Mouse (Mus musculus): ENCODE data around the gene Olfm1. TPM values are rescaled to one million over a fixed set of nuclear protein-coding genes. Genes with fewer than 3 reads are reported as not detected.

The Olfm1 gene
- polyA plus RNA-seq, 1 experiment from 2014 or later: 377 TPM

DNA sequence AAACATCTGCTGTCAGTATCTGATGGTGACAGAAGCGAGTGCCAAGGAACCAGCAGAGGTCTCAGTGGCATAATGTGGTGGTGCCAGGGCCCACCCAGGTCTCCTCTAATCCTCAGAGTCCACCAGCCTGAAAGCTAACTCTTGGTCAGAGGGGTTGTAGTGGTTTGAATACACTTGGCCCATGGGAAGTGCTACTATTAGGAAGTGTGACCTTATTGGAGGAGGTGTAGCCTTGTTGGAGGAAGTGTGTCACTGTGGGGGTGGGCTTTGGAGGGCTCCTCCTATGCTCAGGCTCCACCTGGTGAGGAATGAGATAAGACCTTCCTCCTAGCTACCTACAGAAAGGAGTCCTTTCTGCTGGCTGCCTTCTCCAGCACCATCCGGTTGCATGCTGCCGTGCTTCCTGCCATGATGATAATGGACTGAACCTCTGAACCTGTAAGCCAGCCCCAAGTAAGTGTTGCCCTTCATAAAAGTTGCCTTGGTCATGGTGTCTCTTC is 75.0 kb downstream of the Olfm1 start:
- H3K27me3 ChIP-seq (ENCODE audit: control insufficient read depth, insufficient read depth, low read length): no peaks in the 10 kb centered on the region
- no peaks in the 10 kb centered on the region for H3K36me3 ChIP-seq (replicated peaks; ENCODE audit: control insufficient read depth, insufficient read depth)
- WGBS: 86% methylated on average over 3 of the region's 3 CpGs
- H3K4me2 ChIP-seq (replicated peaks): no peak overlapping the region
- peaks cover 8% of the 10 kb centered on the region; the same call in 1 of the 2 replicates for H3K4me1 ChIP-seq (replicated peaks; ENCODE audit: control insufficient read depth, insufficient read depth, low read length)
- no peak overlapping the region for H3K4me3 ChIP-seq (replicated peaks; ENCODE audit: low read length)
- H3K9ac ChIP-seq: no peak overlapping the region
- no peak overlapping the region for H3K27ac ChIP-seq
- no peak for DNase-seq (ENCODE audit: low spot score)
- ATAC-seq (ENCODE audit: low FRiP score): no peak
- H3K9me3 ChIP-seq (ENCODE audit: control insufficient read depth, low read length): no peaks in the 10 kb centered on the region

- H3K27ac ChIP-seq: peak overlapping the region; percentile 50; the same call in 1 of the 2 replicates
- no peaks in the 10 kb centered on the region for H3K27me3 ChIP-seq (ENCODE audit: control insufficient read depth, insufficient read depth, low read length)
- H3K36me3 ChIP-seq (replicated peaks; ENCODE audit: control insufficient read depth, insufficient read depth): no peaks in the 10 kb centered on the region
- ATAC-seq (ENCODE audit: low FRiP score): no peak
- H3K4me2 ChIP-seq (replicated peaks): no peak overlapping the region
- peak; percentile 55 for DNase-seq (ENCODE audit: low spot score)
- no peak overlapping the region for H3K9ac ChIP-seq
- 7% methylated on average over 4 of the region's 4 CpGs for WGBS
- H3K4me1 ChIP-seq (replicated peaks; ENCODE audit: control insufficient read depth, insufficient read depth, low read length): peaks cover 8% of the 10 kb centered on the region; the same call in 1 of the 2 replicates
- no peaks in the 10 kb centered on the region for H3K9me3 ChIP-seq (ENCODE audit: control insufficient read depth, low read length)
- no peak overlapping the region for H3K4me3 ChIP-seq (replicated peaks; ENCODE audit: low read length)
Observed at GRCm38 (mm10) chr2:28270561-28270960, 77.8 kb downstream of the Olfm1 start.

GRCm38 (mm10) chr2:28272218-28272965 is 79.6 kb downstream of the Olfm1 start:
- Histone ChIP-seq H3K9me3 (ENCODE audit: control insufficient read depth, low read length) (no peaks in the 10 kb centered on the region), H3K9ac (no peak overlapping the region), H3K27ac (peak overlapping the region; percentile 35; the same call in 1 of the 2 replicates), H3K4me2 (replicated peaks) (no peak overlapping the region), H3K27me3 (ENCODE audit: control insufficient read depth, insufficient read depth, low read length) (no peaks in the 10 kb centered on the region), H3K4me3 (replicated peaks; ENCODE audit: low read length) (no peak overlapping the region), H3K4me1 (replicated peaks; ENCODE audit: control insufficient read depth, insufficient read depth, low read length) (peaks cover 8% of the 10 kb centered on the region; the same call in 1 of the 2 replicates), H3K36me3 (replicated peaks; ENCODE audit: control insufficient read depth, insufficient read depth) (no peaks in the 10 kb centered on the region)
- 72% methylated on average over 11 of the region's 11 CpGs for WGBS
- no peak for DNase-seq (ENCODE audit: low spot score)
- no peak for ATAC-seq (ENCODE audit: low FRiP score)

- Histone ChIP-seq H3K4me2 (replicated peaks) (no peak overlapping the region), H3K36me3 (replicated peaks; ENCODE audit: control insufficient read depth, insufficient read depth) (no peaks in the 10 kb centered on the region), H3K9me3 (ENCODE audit: control insufficient read depth, low read length) (no peaks in the 10 kb centered on the region), H3K27ac (no peak overlapping the region), H3K4me3 (replicated peaks; ENCODE audit: low read length) (no peak overlapping the region), H3K4me1 (replicated peaks; ENCODE audit: control insufficient read depth, insufficient read depth, low read length) (peaks cover 8% of the 10 kb centered on the region; the same call in 1 of the 2 replicates), H3K27me3 (ENCODE audit: control insufficient read depth, insufficient read depth, low read length) (no peaks in the 10 kb centered on the region), H3K9ac (no peak overlapping the region)
- WGBS: 82% methylated on average over 5 of the region's 5 CpGs
- DNase-seq (ENCODE audit: low spot score): no peak
- no peak for ATAC-seq (ENCODE audit: low FRiP score)
Observed at GRCm38 (mm10) chr2:28274006-28274405, 81.2 kb downstream of the Olfm1 start.

DNA sequence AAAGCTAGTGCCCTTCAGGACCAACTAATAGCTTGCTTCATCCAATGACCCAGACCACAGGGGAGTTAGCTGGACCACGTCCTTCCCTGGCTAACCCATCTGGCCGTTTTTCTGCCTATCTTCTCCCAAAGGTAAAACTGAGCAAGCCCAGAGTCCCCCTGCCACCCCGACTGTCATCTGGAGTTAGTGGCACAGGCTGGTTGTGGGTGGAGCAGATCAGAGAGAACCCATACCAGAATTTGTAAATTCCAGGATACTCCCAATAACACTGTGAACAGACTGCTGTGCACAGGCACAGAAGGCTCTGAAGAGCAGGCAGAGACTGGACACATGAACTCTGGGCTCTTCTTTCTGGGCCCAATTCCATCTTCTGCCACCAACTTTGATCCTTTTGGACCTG is 82.6 kb downstream of the Olfm1 start:
- no peak for DNase-seq (ENCODE audit: low spot score)
- H3K36me3 ChIP-seq (replicated peaks; ENCODE audit: control insufficient read depth, insufficient read depth): no peaks in the 10 kb centered on the region

GRCm38 (mm10) chr2:28278150-28278549 is 85.4 kb downstream of the Olfm1 start:
- H3K27ac ChIP-seq: no peak overlapping the region
- no peak overlapping the region for H3K4me2 ChIP-seq (replicated peaks)
- no peaks in the 10 kb centered on the region for H3K36me3 ChIP-seq (replicated peaks; ENCODE audit: control insufficient read depth, insufficient read depth)
- no peaks in the 10 kb centered on the region for H3K27me3 ChIP-seq (ENCODE audit: control insufficient read depth, insufficient read depth, low read length)
- WGBS: 11% methylated on average over 7 of the region's 7 CpGs
- no peaks in the 10 kb centered on the region for H3K9me3 ChIP-seq (ENCODE audit: control insufficient read depth, low read length)
- H3K9ac ChIP-seq: no peak overlapping the region
- DNase-seq (ENCODE audit: low spot score) (peak; percentile 66), ATAC-seq (ENCODE audit: low FRiP score) (no peak)
- no peak overlapping the region for H3K4me3 ChIP-seq (replicated peaks; ENCODE audit: low read length)
- H3K4me1 ChIP-seq (replicated peaks; ENCODE audit: control insufficient read depth, insufficient read depth, low read length): no peaks in the 10 kb centered on the region

More for the DNA sequence above, 82.6 kb downstream of the Olfm1 start:
- no peaks in the 10 kb centered on the region for H3K27me3 ChIP-seq (ENCODE audit: control insufficient read depth, insufficient read depth, low read length)
- H3K4me1 ChIP-seq (replicated peaks; ENCODE audit: control insufficient read depth, insufficient read depth, low read length): peaks cover 6% of the 10 kb centered on the region; the same call in 1 of the 2 replicates
- no peak overlapping the region for H3K4me3 ChIP-seq (replicated peaks; ENCODE audit: low read length)
- H3K9me3 ChIP-seq (ENCODE audit: control insufficient read depth, low read length): no peaks in the 10 kb centered on the region
- no peak overlapping the region for H3K4me2 ChIP-seq (replicated peaks)
- H3K27ac ChIP-seq: no peak overlapping the region
- ATAC-seq (ENCODE audit: low FRiP score): no peak
- WGBS: 70% methylated on average over 3 of the region's 3 CpGs
- no peak overlapping the region for H3K9ac ChIP-seq

- Histone ChIP-seq H3K36me3 (replicated peaks; ENCODE audit: control insufficient read depth, insufficient read depth) (no peaks in the 10 kb centered on the region), H3K27me3 (ENCODE audit: control insufficient read depth, insufficient read depth, low read length) (no peaks in the 10 kb centered on the region), H3K27ac (peak overlapping the region; percentile 15; the same call in 1 of the 2 replicates), H3K4me3 (replicated peaks; ENCODE audit: low read length) (no peak overlapping the region), H3K4me2 (replicated peaks) (no peak overlapping the region), H3K9ac (no peak overlapping the region), H3K4me1 (replicated peaks; ENCODE audit: control insufficient read depth, insufficient read depth, low read length) (no peaks in the 10 kb centered on the region), H3K9me3 (ENCODE audit: control insufficient read depth, low read length) (no peaks in the 10 kb centered on the region)
- WGBS: 68% methylated on average over 10 of the region's 10 CpGs
- ATAC-seq (ENCODE audit: low FRiP score) (no peak), DNase-seq (ENCODE audit: low spot score) (no peak)
Observed at GRCm38 (mm10) chr2:28278853-28279252, 86.1 kb downstream of the Olfm1 start.

Other genes starting within 250 kb of the Olfm1 start
- 0.54 TPM in 1 of 2 replicates, not detected in the other for gene Fcnb, start 108.1 kb upstream of the Olfm1 start, polyA plus RNA-seq (2014; fragmentation: Nextera tagmentation; extraction: Ambion mirVana)

All from hindbrain, embryonic 14.5 days (tissue).